Mouse (Mus musculus) neural tube, embryonic 11.5 days (tissue): ENCODE measurements around the gene Gjd3. TPM values are rescaled to one million over a fixed set of nuclear protein-coding genes. Genes with fewer than 3 reads are reported as not detected.

Source experiments
- ATAC-seq: fragments of 200-750 bp; cut with Nextera tagmentation; 2 replicates; pipeline ENCODE4 v1.8.0; 2017; ENCODE audit warnings: moderate number of reproducible peaks, mild to moderate bottlenecking, moderate TSS enrichment, moderate library complexity; ENCODE audit not compliant: insufficient read depth, low FRiP score, low TSS enrichment
- DNase-seq: peaks from one replicate; pipeline ENCODE4 v3.0.0-alpha.2; 2015; ENCODE audit warnings: low spot score
- H3K27ac ChIP-seq: fragments of 300-500 bp; sonication (generic); 2 replicates; pipeline ENCODE4 v1.5.1; 2014; ENCODE audit warnings: low read depth, mild to moderate bottlenecking, low read length
- H3K27me3 ChIP-seq: fragments of 300-500 bp; sonication (generic); 2 replicates; pipeline ENCODE4 v1.6.1; 2014; ENCODE audit warnings: mild to moderate bottlenecking, low read length, mixed read lengths; ENCODE audit not compliant: control insufficient read depth, insufficient read depth
- H3K36me3 ChIP-seq: fragments of 300-500 bp; sonication (generic); 2 replicates; pipeline ENCODE4 v1.6.1; 2014; ENCODE audit warnings: mild to moderate bottlenecking, low read length, moderate library complexity, mixed read lengths; ENCODE audit not compliant: control insufficient read depth, insufficient read depth
- H3K4me1 ChIP-seq: fragments of 300-500 bp; sonication (generic); 2 replicates; pipeline ENCODE4 v1.6.1; 2014; ENCODE audit warnings: low read length, mixed read lengths; ENCODE audit not compliant: control insufficient read depth, insufficient read depth
- H3K4me2 ChIP-seq: fragments of 300-500 bp; sonication (generic); 2 replicates; pipeline ENCODE4 v1.6.1; 2014; ENCODE audit warnings: low read depth, mild to moderate bottlenecking, moderate library complexity
- H3K4me3 ChIP-seq: fragments of 300-500 bp; sonication (generic); 2 replicates; pipeline ENCODE4 v1.5.1; 2014; ENCODE audit warnings: low read depth, low read length
- H3K9ac ChIP-seq: fragments of 300-500 bp; sonication (generic); 2 replicates; pipeline ENCODE4 v1.6.1; 2014; ENCODE audit warnings: mild to moderate bottlenecking, low read length
- H3K9me3 ChIP-seq: fragments of 300-500 bp; sonication (generic); 2 replicates; pipeline ENCODE4 v1.6.1; 2016; ENCODE audit warnings: low read length; ENCODE audit not compliant: control insufficient read depth
- WGBS: fragments of 180-500 bp; shearing (Covaris S2); extraction: QIAGEN DNeasy Blood & Tissue Kit; methylation state at CpG from one replicate; pipeline ENCODE4 v1.1.7; 2014; 5-methylcytosine and 5-hydroxymethylcytosine counted together
- polyA plus RNA-seq: library from polyadenylated mRNA; unstranded; fragments of >200 nt; fragmentation: Nextera tagmentation; extraction: Ambion mirVana; gene quantifications from 2 replicates; pipeline ENCODE4 v1.2.1, GENCODE M21; 2014

Gene Gjd3
- polyA plus RNA-seq, 1 experiment from 2014 or later: 0.57 TPM

DNA sequence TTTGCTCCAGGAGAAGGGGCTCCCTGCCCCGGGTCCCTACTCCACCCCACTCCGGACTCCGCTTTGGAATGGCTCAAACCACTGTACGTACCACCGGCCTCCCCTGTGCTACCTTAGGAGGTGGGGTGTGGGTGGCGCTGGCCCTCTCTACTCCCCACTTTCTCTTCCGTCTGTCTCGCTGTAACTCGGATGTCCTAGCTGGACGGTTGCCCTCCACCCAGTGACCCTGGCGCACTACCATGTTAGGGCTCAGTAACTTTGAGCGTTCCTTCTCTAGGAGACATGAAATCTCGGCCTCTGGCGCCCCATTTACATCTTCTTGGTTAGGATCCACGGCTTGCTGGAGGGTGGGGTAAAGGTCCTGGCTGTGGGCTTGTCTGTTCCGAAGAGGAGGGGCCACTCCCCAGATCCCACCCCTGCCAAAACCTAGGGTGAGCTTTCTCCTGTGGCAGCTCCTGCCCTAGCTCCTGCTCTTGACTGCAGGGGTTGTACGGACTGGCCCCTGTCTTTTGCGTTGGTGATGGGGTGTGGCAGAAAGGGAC is 21.7 kb downstream of the Gjd3 start:
- peak overlapping the region; percentile 96 for H3K27ac ChIP-seq
- peaks cover 59% of the 10 kb centered on the region for H3K4me1 ChIP-seq
- H3K4me2 ChIP-seq: peak overlapping the region; percentile 98

GRCm38 (mm10) chr11:98960313-98960906 is 22.4 kb downstream of the Gjd3 start:
- under 1% methylated on average over 49 of the region's 53 CpGs for WGBS
- Histone ChIP-seq H3K27me3 (no peaks in the 10 kb centered on the region), H3K4me1 (peaks cover 57% of the 10 kb centered on the region), H3K9me3 (no peaks in the 10 kb centered on the region), H3K4me3 (peak overlapping the region; percentile 91), H3K36me3 (no peaks in the 10 kb centered on the region), H3K9ac (peak overlapping the region; percentile 84), H3K27ac (peak overlapping the region; percentile 96), H3K4me2 (peak overlapping the region; percentile 98)
- ATAC-seq (no peak), DNase-seq (peak; percentile 91)

More for the DNA sequence above, 21.7 kb downstream of the Gjd3 start:
- Histone ChIP-seq H3K27me3 (no peaks in the 10 kb centered on the region), H3K9me3 (no peaks in the 10 kb centered on the region), H3K9ac (peak overlapping the region; percentile 84), H3K4me3 (peak overlapping the region; percentile 91), H3K36me3 (no peaks in the 10 kb centered on the region)
- WGBS: 2% methylated on average over 18 of the region's 18 CpGs
- no peak for ATAC-seq
- no peak for DNase-seq

GRCm38 (mm10) chr11:98959437-98960312 is 23.1 kb downstream of the Gjd3 start:
- H3K27ac ChIP-seq: peak overlapping the region; percentile 96

DNA sequence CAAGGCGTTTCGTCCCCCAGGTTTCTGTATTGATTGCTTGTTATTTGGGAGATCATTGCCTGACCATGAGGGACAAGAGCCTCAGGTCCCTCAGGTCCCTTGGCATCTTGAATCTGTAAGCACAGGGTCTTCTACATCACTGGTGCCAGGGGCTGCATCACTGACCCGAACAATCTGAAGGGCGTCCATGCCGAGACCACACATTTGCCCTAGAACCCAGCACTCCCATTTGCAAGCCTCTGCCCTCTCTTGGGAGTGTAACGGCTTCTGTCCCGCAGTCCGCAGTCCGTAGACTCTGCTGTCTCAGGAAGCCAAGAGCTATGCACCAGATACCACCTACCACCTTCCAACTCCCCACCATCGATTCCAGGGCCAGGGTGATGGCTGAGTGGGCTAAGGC is 26.5 kb downstream of the Gjd3 start:
- H3K36me3 ChIP-seq: no peaks in the 10 kb centered on the region
- ATAC-seq (no peak), DNase-seq (no peak)
- no peak overlapping the region for H3K9ac ChIP-seq
- H3K9me3 ChIP-seq: no peaks in the 10 kb centered on the region
- H3K27ac ChIP-seq: no peak overlapping the region
- H3K4me1 ChIP-seq: peaks cover 42% of the 10 kb centered on the region
- H3K4me2 ChIP-seq: no peak overlapping the region
- no peak overlapping the region for H3K4me3 ChIP-seq
- H3K27me3 ChIP-seq: no peaks in the 10 kb centered on the region
- 78% methylated on average over 8 of the region's 10 CpGs for WGBS

More at GRCm38 (mm10) chr11:98959437-98960312, 23.1 kb downstream of the Gjd3 start:
- ATAC-seq (peak; percentile 61), DNase-seq (peak; percentile 85)
- Histone ChIP-seq H3K4me3 (peak overlapping the region; percentile 91), H3K9me3 (no peaks in the 10 kb centered on the region), H3K9ac (peak overlapping the region; percentile 84), H3K4me2 (peak overlapping the region; percentile 98), H3K4me1 (peaks cover 57% of the 10 kb centered on the region), H3K27me3 (no peaks in the 10 kb centered on the region), H3K36me3 (no peaks in the 10 kb centered on the region)
- under 1% methylated on average over 42 of the region's 43 CpGs for whole genome bisulfite sequencing

DNA sequence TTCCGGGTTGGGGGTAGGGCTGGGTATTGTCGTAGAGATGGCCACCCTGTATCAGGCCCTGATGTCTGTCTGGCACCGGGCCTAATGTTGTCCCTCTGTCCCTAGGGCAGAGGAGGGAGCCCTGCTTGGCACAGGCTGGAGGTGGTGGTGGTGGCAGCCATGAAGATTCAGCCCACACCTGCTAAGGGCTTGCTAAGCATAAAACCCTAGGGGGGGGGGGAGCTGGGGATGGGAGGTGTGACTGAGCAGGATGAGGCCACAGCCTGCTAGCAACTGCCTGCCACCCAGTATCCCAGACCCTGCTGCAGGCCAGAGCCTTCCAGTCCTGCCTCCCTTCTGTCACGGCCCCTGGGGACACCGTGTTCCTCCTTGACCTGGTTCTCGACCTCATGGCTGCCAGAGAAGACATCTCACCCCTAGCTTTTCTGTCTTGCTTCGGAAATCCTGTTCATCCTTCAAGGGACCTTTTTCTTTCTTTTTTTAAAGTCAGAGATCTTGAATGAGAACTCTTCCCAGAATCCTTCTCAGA is 27.0 kb downstream of the Gjd3 start:
- H3K27ac ChIP-seq: no peak overlapping the region
- DNase-seq (no peak), ATAC-seq (no peak)
- H3K4me2 ChIP-seq: no peak overlapping the region
- no peaks in the 10 kb centered on the region for H3K9me3 ChIP-seq
- no peaks in the 10 kb centered on the region for H3K27me3 ChIP-seq
- 41% methylated on average over 5 of the region's 7 CpGs for WGBS
- H3K4me1 ChIP-seq: peaks cover 39% of the 10 kb centered on the region
- H3K36me3 ChIP-seq: 0 out of 2 replicates have a peak, but pooled peaks cover under 1% of the 10 kb centered on the region
- no peak overlapping the region for H3K4me3 ChIP-seq
- H3K9ac ChIP-seq: no peak overlapping the region

GRCm38 (mm10) chr11:98954801-98955706 is 27.8 kb downstream of the Gjd3 start:
- H3K36me3 ChIP-seq: 0 out of 2 replicates have a peak, but pooled peaks cover 2% of the 10 kb centered on the region
- H3K4me3 ChIP-seq: no peak overlapping the region
- ATAC-seq (peak; percentile 13; the same call in 1 of the 2 replicates), DNase-seq (no peak)
- 0 out of 2 replicates have a peak overlapping the region, but pooled peaks have one; percentile 33 for H3K4me2 ChIP-seq
- peak overlapping the region; percentile 24; the same call in 1 of the 2 replicates for H3K9ac ChIP-seq
- 19% methylated on average over 15 of the region's 17 CpGs for WGBS
- no peaks in the 10 kb centered on the region for H3K9me3 ChIP-seq
- H3K27ac ChIP-seq: peak overlapping the region; percentile 69
- H3K27me3 ChIP-seq: no peaks in the 10 kb centered on the region
- peaks cover 39% of the 10 kb centered on the region for H3K4me1 ChIP-seq

DNA sequence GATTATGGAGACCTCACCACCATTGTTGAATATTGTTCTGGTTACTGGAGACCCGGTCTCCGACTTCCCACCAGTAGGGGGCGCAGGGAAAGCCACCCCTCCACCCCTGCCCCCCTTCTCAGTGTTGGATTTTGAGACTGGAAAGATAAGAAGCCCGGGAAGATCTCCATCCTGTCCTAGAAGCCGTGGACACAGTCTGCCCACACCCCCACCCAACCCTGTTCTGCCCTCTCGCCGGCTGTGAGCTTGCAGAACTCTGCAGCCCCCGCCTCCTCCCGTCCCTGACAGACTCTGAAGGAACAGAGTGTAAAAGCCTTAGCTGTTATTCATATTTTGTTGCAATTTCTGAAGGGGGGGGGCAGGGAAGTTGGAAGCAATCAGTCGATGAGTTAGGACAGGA is 28.4 kb downstream of the Gjd3 start:
- ATAC-seq: peak; percentile 60
- H3K4me1 ChIP-seq: peaks cover 35% of the 10 kb centered on the region
- H3K4me3 ChIP-seq: no peak overlapping the region
- no peak overlapping the region for H3K9ac ChIP-seq
- H3K9me3 ChIP-seq: no peaks in the 10 kb centered on the region
- H3K4me2 ChIP-seq: peak overlapping the region; percentile 33
- peak; percentile 83 for DNase-seq
- H3K36me3 ChIP-seq: 0 out of 2 replicates have a peak, but pooled peaks cover 2% of the 10 kb centered on the region
- H3K27me3 ChIP-seq: no peaks in the 10 kb centered on the region
- H3K27ac ChIP-seq: peak overlapping the region; percentile 69
- WGBS: 9% methylated on average over 10 of the region's 10 CpGs
